Mouse (Mus musculus): ENCODE measurements around the gene Krtap5-2. TPM values are rescaled to one million over a fixed set of nuclear protein-coding genes. Genes with fewer than 3 reads are reported as not detected.
A peak's percentile ranks its signal among the peaks of the same experiment; 100 is the strongest.
"Not testable (repeated sequence)": the region's sequence is repeated elsewhere in the genome, so short reads cannot be mapped to it uniquely, and the experiment has no call there.

The Krtap5-2 gene
- polyA plus RNA-seq, 2 experiments: not detected

- ATAC-seq (ENCODE audit: insufficient read depth): no peak
- Histone ChIP-seq H3K4me3 (ENCODE audit: insufficient read depth in 1 of 2, low read depth in 2 of 2, low read length in 2 of 2) (no peak overlapping the region), H3K27ac (no peak overlapping the region), H3K4me2 (ENCODE audit: low read depth) (no peak overlapping the region), H3K9ac (replicated peaks) (no peak overlapping the region), H3K27me3 (ENCODE audit: control insufficient read depth, insufficient read depth, low read length) (no peaks in the 10 kb centered on the region), H3K9me3 (ENCODE audit: control insufficient read depth, low read length) (no peaks in the 10 kb centered on the region), H3K36me3 (replicated peaks; ENCODE audit: control insufficient read depth, insufficient read depth, low read depth) (no peaks in the 10 kb centered on the region), H3K4me1 (replicated peaks; ENCODE audit: control insufficient read depth in 2 of 2, insufficient read depth in 2 of 2, low read length in 1 of 2) (no peaks in the 10 kb centered on the region)
- DNase-seq (ENCODE audit: low read depth in 3 of 3, low spot score in 3 of 3): no peak
- WGBS (ENCODE audit: insufficient replicate concordance): 65% methylated on average over 1 of the region's 1 CpGs
- TF ChIP-seq CTCF (IDR thresholded peaks at IDR 0.05; ENCODE audit: low read depth) (no peak), EP300 (IDR thresholded peaks at IDR 0.05; ENCODE audit: low read depth) (no peak)
These were observed 2.9 kb upstream of the Krtap5-2 start for GRCm38 (mm10) chr7:142178685-142179084.

GRCm38 (mm10) chr7:142169836-142170235 lies 6.0 kb downstream of the Krtap5-2 start:
- no peak overlapping the region for H3K9ac ChIP-seq (replicated peaks)
- ATAC-seq (ENCODE audit: insufficient read depth) (no peak), DNase-seq (ENCODE audit: low read depth in 3 of 3, low spot score in 3 of 3) (peak in 2 of 3 experiments; percentile 2 to 9)
- H3K36me3 ChIP-seq (replicated peaks; ENCODE audit: control insufficient read depth, insufficient read depth, low read depth): no peaks in the 10 kb centered on the region
- TF ChIP-seq EP300 (IDR thresholded peaks at IDR 0.05; ENCODE audit: low read depth) (no peak), CTCF (IDR thresholded peaks at IDR 0.05; ENCODE audit: low read depth) (peak; percentile 64)
- no peak overlapping the region for H3K4me3 ChIP-seq (ENCODE audit: insufficient read depth in 1 of 2, low read depth in 2 of 2, low read length in 2 of 2)
- no peak overlapping the region for H3K27ac ChIP-seq
- no peaks in the 10 kb centered on the region for H3K4me1 ChIP-seq (replicated peaks; ENCODE audit: control insufficient read depth in 2 of 2, insufficient read depth in 2 of 2, low read length in 1 of 2)
- no peaks in the 10 kb centered on the region for H3K27me3 ChIP-seq (ENCODE audit: control insufficient read depth, insufficient read depth, low read length)
- H3K9me3 ChIP-seq (ENCODE audit: control insufficient read depth, low read length): no peaks in the 10 kb centered on the region
- no peak overlapping the region for H3K4me2 ChIP-seq (ENCODE audit: low read depth)
- 37% methylated on average over 3 of the region's 3 CpGs for WGBS (ENCODE audit: insufficient replicate concordance)

DNA sequence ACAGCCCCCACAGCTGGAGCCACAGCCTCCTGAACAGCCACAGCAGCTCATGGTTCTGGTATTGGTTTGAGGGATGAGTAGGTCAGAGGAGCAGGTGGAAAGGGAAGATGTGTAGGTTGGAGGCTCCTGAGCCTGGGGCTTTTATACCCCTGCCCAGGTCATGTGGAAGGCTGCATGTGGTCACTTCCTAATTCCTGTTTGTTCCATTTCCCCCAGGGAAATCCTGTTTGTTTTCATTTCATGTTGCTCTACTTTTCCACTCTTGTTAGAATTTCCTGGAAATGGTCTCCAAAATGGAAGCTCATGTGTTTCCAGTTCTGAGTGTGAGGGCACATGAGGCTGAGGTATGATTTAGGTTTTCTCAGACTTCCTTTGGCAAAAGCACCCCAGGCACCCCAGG lies 10.2 kb downstream of the Krtap5-2 start, which contains the start of gene Gm4553:
Gene Gm4553 (minus strand): TSS at position 101 of the 400 bp plus-strand sequence.
- not testable (repeated sequence) for H3K36me3 ChIP-seq (replicated peaks; ENCODE audit: control insufficient read depth, insufficient read depth, low read depth); H3K4me3 ChIP-seq (ENCODE audit: insufficient read depth in 1 of 2, low read depth in 2 of 2, low read length in 2 of 2); H3K27ac ChIP-seq; H3K27me3 ChIP-seq (ENCODE audit: control insufficient read depth, insufficient read depth, low read length); H3K4me1 ChIP-seq (replicated peaks; ENCODE audit: control insufficient read depth in 2 of 2, insufficient read depth in 2 of 2, low read length in 1 of 2); DNase-seq (ENCODE audit: low read depth in 3 of 3, low spot score in 3 of 3); H3K9ac ChIP-seq (replicated peaks); ATAC-seq (ENCODE audit: insufficient read depth); H3K4me2 ChIP-seq (ENCODE audit: low read depth); H3K9me3 ChIP-seq (ENCODE audit: control insufficient read depth, low read length)

- Histone ChIP-seq H3K9me3 (ENCODE audit: control insufficient read depth, low read length) (no peaks in the 10 kb centered on the region), H3K27me3 (ENCODE audit: control insufficient read depth, insufficient read depth, low read length) (no peaks in the 10 kb centered on the region), H3K4me1 (replicated peaks; ENCODE audit: control insufficient read depth in 2 of 2, insufficient read depth in 2 of 2, low read length in 1 of 2) (no peaks in the 10 kb centered on the region), H3K4me2 (ENCODE audit: low read depth) (no peak overlapping the region), H3K4me3 (ENCODE audit: insufficient read depth in 1 of 2, low read depth in 2 of 2, low read length in 2 of 2) (no peak overlapping the region), H3K9ac (replicated peaks) (no peak overlapping the region), H3K27ac (no peak overlapping the region), H3K36me3 (replicated peaks; ENCODE audit: control insufficient read depth, insufficient read depth, low read depth) (no peaks in the 10 kb centered on the region)
- 77% methylated on average over 3 of the region's 3 CpGs for WGBS (ENCODE audit: insufficient replicate concordance)
- TF ChIP-seq CTCF (IDR thresholded peaks at IDR 0.05; ENCODE audit: low read depth) (no peak), EP300 (IDR thresholded peaks at IDR 0.05; ENCODE audit: low read depth) (no peak)
- ATAC-seq (ENCODE audit: insufficient read depth) (no peak), DNase-seq (ENCODE audit: low read depth in 3 of 3, low spot score in 3 of 3) (no peak)
These were observed 16.4 kb downstream of the Krtap5-2 start for GRCm38 (mm10) chr7:142159366-142159765.

GRCm38 (mm10) chr7:142157013-142157412 lies 18.8 kb downstream of the Krtap5-2 start, which contains the start of gene Gm29735:
Gm29735 (minus strand) TSS chr7:142157113.
- not testable (repeated sequence) for H3K27ac ChIP-seq; H3K4me2 ChIP-seq (ENCODE audit: low read depth); H3K9me3 ChIP-seq (ENCODE audit: control insufficient read depth, low read length); ATAC-seq (ENCODE audit: insufficient read depth); H3K4me3 ChIP-seq (ENCODE audit: insufficient read depth in 1 of 2, low read depth in 2 of 2, low read length in 2 of 2); H3K36me3 ChIP-seq (replicated peaks; ENCODE audit: control insufficient read depth, insufficient read depth, low read depth); H3K9ac ChIP-seq (replicated peaks); H3K4me1 ChIP-seq (replicated peaks; ENCODE audit: control insufficient read depth in 2 of 2, insufficient read depth in 2 of 2, low read length in 1 of 2); DNase-seq (ENCODE audit: low read depth in 3 of 3, low spot score in 3 of 3); H3K27me3 ChIP-seq (ENCODE audit: control insufficient read depth, insufficient read depth, low read length)
- WGBS (ENCODE audit: insufficient replicate concordance): 30% methylated on average over 2 of the region's 2 CpGs

GRCm38 (mm10) chr7:142155308-142155707 lies 20.5 kb downstream of the Krtap5-2 start:
- Histone ChIP-seq H3K27me3 (ENCODE audit: control insufficient read depth, insufficient read depth, low read length) (no peaks in the 10 kb centered on the region), H3K9ac (replicated peaks) (no peak overlapping the region), H3K27ac (no peak overlapping the region), H3K4me3 (ENCODE audit: insufficient read depth in 1 of 2, low read depth in 2 of 2, low read length in 2 of 2) (no peak overlapping the region), H3K9me3 (ENCODE audit: control insufficient read depth, low read length) (no peaks in the 10 kb centered on the region), H3K4me1 (replicated peaks; ENCODE audit: control insufficient read depth in 2 of 2, insufficient read depth in 2 of 2, low read length in 1 of 2) (no peaks in the 10 kb centered on the region), H3K36me3 (replicated peaks; ENCODE audit: control insufficient read depth, insufficient read depth, low read depth) (no peaks in the 10 kb centered on the region), H3K4me2 (ENCODE audit: low read depth) (no peak overlapping the region)
- 26% methylated on average over 1 of the region's 1 CpGs for WGBS (ENCODE audit: insufficient replicate concordance)
- DNase-seq (ENCODE audit: low read depth in 3 of 3, low spot score in 3 of 3) (no peak), ATAC-seq (ENCODE audit: insufficient read depth) (no peak)
- no peak for TF ChIP-seq EP300 (IDR thresholded peaks at IDR 0.05; ENCODE audit: low read depth)
- TF ChIP-seq CTCF (IDR thresholded peaks at IDR 0.05; ENCODE audit: low read depth): no peak
